Mouse (Mus musculus) neural tube, embryonic 14.5 days (tissue): ENCODE measurements around the gene Cd6. TPM values are rescaled to one million over a fixed set of nuclear protein-coding genes. Genes with fewer than 3 reads are reported as not detected.

ENCODE experiments used
- ATAC-seq: fragments of 200-750 bp; cut with Nextera tagmentation; 2 replicates; pipeline ENCODE4 v1.8.0; 2017; ENCODE audit warnings: low read depth, mild to moderate bottlenecking, moderate TSS enrichment, moderate library complexity
- H3K27ac ChIP-seq: fragments of 300-500 bp; sonication (generic); 2 replicates; pipeline ENCODE4 v1.5.1; 2014; ENCODE audit warnings: low read depth, mild to moderate bottlenecking, control low read depth, low read length, moderate library complexity, mixed read lengths
- H3K27me3 ChIP-seq: fragments of 300-500 bp; sonication (generic); 2 replicates; pipeline ENCODE4 v1.6.1; 2014; ENCODE audit warnings: low read length; ENCODE audit not compliant: control insufficient read depth, insufficient read depth
- H3K36me3 ChIP-seq: fragments of 300-500 bp; sonication (generic); 2 replicates; pipeline ENCODE4 v1.6.1; 2014; ENCODE audit warnings: low read length, mixed read lengths; ENCODE audit not compliant: control insufficient read depth, insufficient read depth
- H3K4me1 ChIP-seq: fragments of 300-500 bp; sonication (generic); 2 replicates; pipeline ENCODE4 v1.6.1; 2014; ENCODE audit warnings: low read length; ENCODE audit not compliant: control insufficient read depth, insufficient read depth
- H3K4me2 ChIP-seq: fragments of 300-500 bp; sonication (generic); 2 replicates; pipeline ENCODE4 v1.6.1; 2014; ENCODE audit warnings: mild to moderate bottlenecking, low read depth, low read length, control low read depth
- H3K4me3 ChIP-seq: fragments of 300-500 bp; sonication (generic); 2 replicates; pipeline ENCODE4 v1.5.1; 2014; ENCODE audit warnings: low read depth, low read length, control low read depth, mixed read lengths
- H3K9ac ChIP-seq: fragments of 300-500 bp; sonication (generic); replicated peaks from 2 replicates; pipeline ENCODE4 v1.6.1; 2014; ENCODE audit warnings: low read depth, mild to moderate bottlenecking, control low read depth, low read length, mixed read lengths
- H3K9me3 ChIP-seq: fragments of 300-500 bp; sonication (generic); 2 replicates; pipeline ENCODE4 v1.6.1; 2016; ENCODE audit warnings: low read length; ENCODE audit not compliant: control insufficient read depth
- WGBS: fragments of 180-500 bp; shearing (Covaris S2); extraction: QIAGEN DNeasy Blood & Tissue Kit; methylation state at CpG from one replicate; pipeline ENCODE4 v1.1.7; 2014; 5-methylcytosine and 5-hydroxymethylcytosine counted together
- polyA plus RNA-seq: library from polyadenylated mRNA; unstranded; fragments of >200 nt; fragmentation: Nextera tagmentation; extraction: Ambion mirVana; gene quantifications from 2 replicates; pipeline ENCODE4 v1.2.1, GENCODE M21; 2014

The Cd6 gene
- not detected in 2 replicates for polyA plus RNA-seq

- no peaks in the 10 kb centered on the region for H3K9me3 ChIP-seq
- no peaks in the 10 kb centered on the region for H3K27me3 ChIP-seq
- no peak within 1 kb of the TSS for H3K4me3 ChIP-seq
- no peak within 1 kb of the TSS for H3K27ac ChIP-seq
- no peak within 1 kb of the TSS for H3K9ac ChIP-seq
- no peaks in the 10 kb centered on the region for H3K36me3 ChIP-seq
- H3K4me1 ChIP-seq = no peaks in the 10 kb centered on the region
- WGBS = 92% methylated on average over 16 of the region's 16 CpGs
- ATAC-seq = no peak
- no peak within 1 kb of the TSS for H3K4me2 ChIP-seq
These were observed at the start of gene Cd6 for GRCm38 (mm10) chr19:10829436-10830175. Gene Cd6 (minus strand): TSS chr19:10830058.

GRCm38 (mm10) chr19:10878201-10878837, 48.5 kb upstream of the Cd6 start:
- H3K9ac ChIP-seq = no peak overlapping the region
- WGBS = 94% methylated on average over 7 of the region's 7 CpGs
- H3K4me1 ChIP-seq = peaks cover 9% of the 10 kb centered on the region; the same call in 1 of the 2 replicates
- H3K27me3 ChIP-seq = no peaks in the 10 kb centered on the region
- no peak for ATAC-seq
- no peak overlapping the region for H3K27ac ChIP-seq
- no peak overlapping the region for H3K4me3 ChIP-seq
- H3K36me3 ChIP-seq = peaks cover 8% of the 10 kb centered on the region; the same call in 1 of the 2 replicates
- H3K9me3 ChIP-seq = no peaks in the 10 kb centered on the region
- no peak overlapping the region for H3K4me2 ChIP-seq

DNA sequence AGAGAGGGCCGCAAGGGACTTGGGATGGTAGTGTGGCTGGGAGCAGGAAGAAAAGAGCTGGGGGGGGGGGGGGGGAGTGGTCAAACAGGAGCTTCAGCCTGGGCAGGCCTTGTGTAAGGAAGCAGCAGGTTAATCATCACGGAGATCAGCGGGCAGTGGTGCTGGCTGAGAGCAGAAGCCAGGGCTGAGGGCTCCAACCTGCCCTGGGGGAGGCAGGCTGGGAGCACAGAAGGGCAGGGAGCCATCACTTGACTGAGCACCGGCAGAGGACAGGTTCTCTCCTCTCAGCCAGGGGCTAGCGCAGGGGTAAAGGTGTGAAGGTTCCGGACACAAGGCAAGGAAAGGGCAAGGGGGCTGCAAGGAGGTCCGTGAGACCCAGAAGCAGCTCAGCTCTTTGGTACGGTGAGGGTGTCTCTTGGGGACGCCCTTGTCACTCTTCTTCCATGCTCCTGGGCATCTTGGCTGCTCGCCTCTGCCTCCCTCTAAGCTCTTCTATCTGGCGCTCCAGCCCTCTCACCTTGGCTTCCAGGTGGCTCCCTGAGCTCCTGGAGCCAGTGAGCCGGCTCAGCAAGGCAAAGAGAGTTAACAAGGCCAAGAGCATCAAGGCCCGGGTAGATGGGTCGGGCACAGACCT, 41.6 kb upstream of the Cd6 start:
- ATAC-seq = no peak
- Histone ChIP-seq H3K4me1 (peaks cover 14% of the 10 kb centered on the region; the same call in 1 of the 2 replicates), H3K9ac (no peak overlapping the region), H3K36me3 (peaks cover 28% of the 10 kb centered on the region), H3K4me3 (no peak overlapping the region), H3K4me2 (no peak overlapping the region), H3K9me3 (no peaks in the 10 kb centered on the region), H3K27ac (no peak overlapping the region), H3K27me3 (no peaks in the 10 kb centered on the region)
- 81% methylated on average over 14 of the region's 14 CpGs for WGBS

DNA sequence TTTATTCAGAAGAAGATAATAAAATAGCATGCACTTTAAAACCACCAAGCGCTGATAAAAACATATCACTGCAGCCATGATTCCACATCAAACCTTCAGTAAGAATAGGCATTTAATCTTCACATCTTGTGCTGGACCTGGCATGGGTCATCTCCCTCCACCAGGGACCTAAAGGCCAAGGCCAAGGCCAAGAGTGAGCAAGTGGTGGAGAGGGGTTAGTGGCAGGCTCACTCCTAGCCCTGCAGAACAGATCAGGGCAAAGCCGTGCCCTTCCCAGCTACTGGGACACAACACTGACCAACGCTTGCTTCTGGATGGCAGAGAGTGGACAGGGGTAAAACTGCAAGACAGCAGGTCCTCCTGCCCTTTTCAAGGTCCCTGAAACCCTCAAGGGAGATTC, 40.8 kb upstream of the Cd6 start:
- peaks cover 33% of the 10 kb centered on the region for H3K36me3 ChIP-seq
- H3K27me3 ChIP-seq = no peaks in the 10 kb centered on the region
- 88% methylated on average over 3 of the region's 3 CpGs for WGBS
- no peak overlapping the region for H3K4me2 ChIP-seq
- no peak for ATAC-seq
- H3K9ac ChIP-seq = no peak overlapping the region
- H3K4me1 ChIP-seq = peaks cover 14% of the 10 kb centered on the region; the same call in 1 of the 2 replicates
- no peak overlapping the region for H3K4me3 ChIP-seq
- H3K27ac ChIP-seq = no peak overlapping the region
- H3K9me3 ChIP-seq = no peaks in the 10 kb centered on the region

- Histone ChIP-seq H3K4me3 (peak within 1 kb of the TSS; percentile 88), H3K9me3 (no peaks in the 10 kb centered on the region), H3K9ac (peak within 1 kb of the TSS; percentile 96), H3K36me3 (peaks cover 40% of the 10 kb centered on the region), H3K27ac (peak within 1 kb of the TSS; percentile 92), H3K27me3 (no peaks in the 10 kb centered on the region), H3K4me1 (peaks cover 14% of the 10 kb centered on the region; the same call in 1 of the 2 replicates), H3K4me2 (peak within 1 kb of the TSS; percentile 90)
- ATAC-seq = peak; percentile 38
- WGBS = 2% methylated on average over 8 of the region's 8 CpGs
These were observed 40.1 kb upstream of the Cd6 start, which contains the start of gene Tmem132a for GRCm38 (mm10) chr19:10869886-10870527. Gene Tmem132a (minus strand): TSS chr19:10869940.

GRCm38 (mm10) chr19:10869241-10869885, 39.5 kb upstream of the Cd6 start:
- 0% methylated on average over 43 of the region's 43 CpGs for WGBS
- no peaks in the 10 kb centered on the region for H3K27me3 ChIP-seq
- H3K27ac ChIP-seq = peak overlapping the region; percentile 92
- peaks cover 46% of the 10 kb centered on the region for H3K36me3 ChIP-seq
- peaks cover 14% of the 10 kb centered on the region; the same call in 1 of the 2 replicates for H3K4me1 ChIP-seq
- H3K4me2 ChIP-seq = peak overlapping the region; percentile 90
- H3K4me3 ChIP-seq = peak overlapping the region; percentile 88
- peak overlapping the region; percentile 96 for H3K9ac ChIP-seq
- peak; percentile 96 for ATAC-seq
- H3K9me3 ChIP-seq = no peaks in the 10 kb centered on the region

DNA sequence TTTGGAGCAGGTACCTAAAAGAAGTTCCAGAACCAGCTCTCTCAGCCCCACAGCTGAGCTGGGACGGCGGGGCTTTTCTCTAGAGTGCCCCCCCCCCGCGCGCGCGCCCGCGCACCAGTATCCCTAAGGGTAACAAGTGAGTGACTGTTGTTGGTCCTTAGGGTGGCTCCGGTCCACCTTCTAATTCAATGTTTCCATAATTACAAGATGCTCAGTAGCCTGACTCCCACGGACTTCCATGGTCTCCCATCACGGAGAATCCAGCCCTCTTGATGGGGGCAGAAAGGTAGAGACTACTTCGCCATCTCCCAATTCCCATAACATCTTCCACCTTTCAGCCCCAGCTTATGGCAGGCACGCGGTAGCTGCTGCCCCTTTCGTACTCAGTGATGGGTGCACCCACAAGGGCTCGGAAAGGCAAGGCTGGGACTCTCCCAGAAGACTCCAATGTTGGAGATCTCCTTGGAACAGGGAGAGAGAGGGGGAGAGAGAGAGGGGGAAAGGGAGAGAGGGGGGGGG, 38.8 kb upstream of the Cd6 start:
- no peaks in the 10 kb centered on the region for H3K27me3 ChIP-seq
- peaks cover 48% of the 10 kb centered on the region for H3K36me3 ChIP-seq
- 0% methylated on average over 17 of the region's 17 CpGs for WGBS
- peaks cover 14% of the 10 kb centered on the region; the same call in 1 of the 2 replicates for H3K4me1 ChIP-seq
- peak overlapping the region; percentile 88 for H3K4me3 ChIP-seq
- no peaks in the 10 kb centered on the region for H3K9me3 ChIP-seq
- H3K27ac ChIP-seq = peak overlapping the region; percentile 92
- ATAC-seq = peak; percentile 39
- peak overlapping the region; percentile 90 for H3K4me2 ChIP-seq
- peak overlapping the region; percentile 96 for H3K9ac ChIP-seq

GRCm38 (mm10) chr19:10867946-10868622, 38.2 kb upstream of the Cd6 start:
- Histone ChIP-seq H3K27me3 (no peaks in the 10 kb centered on the region), H3K9ac (peak overlapping the region; percentile 96), H3K4me3 (peak overlapping the region; percentile 88), H3K9me3 (no peaks in the 10 kb centered on the region), H3K4me2 (peak overlapping the region; percentile 90), H3K27ac (0 out of 2 replicates have a peak overlapping the region, but pooled peaks have one; percentile 28), H3K36me3 (peaks cover 48% of the 10 kb centered on the region), H3K4me1 (peaks cover 14% of the 10 kb centered on the region; the same call in 1 of the 2 replicates)
- WGBS = 37% methylated on average over 5 of the region's 5 CpGs
- no peak for ATAC-seq
